15 mouse cellular contexts compared by ENCODE assay signal in genomic region chr15:86689694-86690093, GRCm38 (mm10).
DNase-seq lines count a peak whose midpoint lies in the region; TF ChIP-seq lines count a peak whose summit lies in the region.
"Had no signal": no experiment of that assay in that cellular context is flagged by ENCODE, and none has a peak within 500 bp of the region (broad histone marks: within the 10 kb centered on the region; RNA-seq: fewer than 3 reads in every experiment).

No protein-coding gene starts in this region.

- 40% methylated on average over 8 of the region's 8 CpGs for WGBS in cerebellum, adult 2 months

- H3K4me3 ChIP-seq in cerebellum, adult 2 months (replicated peaks; ENCODE audit: insufficient read depth, low read depth, low read length), result no peak overlapping the region
- H3K4me3 ChIP-seq: intestine, embryonic 15.5 days; limb, embryonic 13.5 days; liver, embryonic 15.5 days; stomach, embryonic 15.5 days had no signal

- no peak overlapping the region for H3K27ac ChIP-seq in cerebellum, adult 2 months (ENCODE audit: insufficient read depth, low read length)
- H3K27ac ChIP-seq: intestine, embryonic 15.5 days; limb, embryonic 13.5 days; liver, embryonic 15.5 days; stomach, embryonic 15.5 days had no signal

- no peak for TF ChIP-seq POLR2A in cerebellum, adult 2 months (IDR thresholded peaks at IDR 0.05; ENCODE audit: borderline replicate concordance, insufficient read depth, low read length)
- no peak for TF ChIP-seq POLR2A in brain, embryonic 14.5 days (IDR thresholded peaks at IDR 0.05; ENCODE audit: borderline replicate concordance, extremely low read depth, insufficient read depth, insufficient read length, poor library complexity, severe bottlenecking)

- no peak for TF ChIP-seq CTCF in cerebellum, adult 2 months (IDR thresholded peaks at IDR 0.05; ENCODE audit: borderline replicate concordance, insufficient read depth, low read depth, low read length)
- TF ChIP-seq CTCF in brain, embryonic 14.5 days (IDR thresholded peaks at IDR 0.05; ENCODE audit: borderline replicate concordance, extremely low read depth, insufficient read depth, insufficient read length), result no peak

- peak; percentile 59 to 62 for DNase-seq in cerebellum, postnatal 14 days
- DNase-seq in cerebellum, adult 2 months, result no peak
- DNase-seq in layer of hippocampus, adult 11-12 months (ENCODE audit: low spot score), result peak; percentile 22
- DNase-seq in layer of hippocampus, adult 9-10 months (ENCODE audit: low spot score), result no peak
- peak; percentile 92 for DNase-seq in brain, embryonic 14.5 days (ENCODE audit: low read depth)
- peak; percentile 12 to 23 for DNase-seq in layer of hippocampus, postnatal 36 days
- DNase-seq in adrenal gland, adult 8-10 months, result no peak
- no peak for DNase-seq in urinary bladder, postnatal 36 days (ENCODE audit: low spot score in 2 of 2)
- DNase-seq: gastrocnemius, postnatal 14 days; lung, postnatal 10 days had no signal

- no peaks in the 10 kb centered on the region for H3K27me3 ChIP-seq in cerebellum, adult 2 months (ENCODE audit: control insufficient read depth, insufficient read depth, low read length)
- H3K27me3 ChIP-seq: CH12.LX; intestine, embryonic 15.5 days; limb, embryonic 13.5 days; liver, embryonic 15.5 days; stomach, embryonic 15.5 days had no signal

- H3K4me1 ChIP-seq in cerebellum, adult 2 months (ENCODE audit: control insufficient read depth, insufficient read depth, low read length), result no peaks in the 10 kb centered on the region
- H3K4me1 ChIP-seq: intestine, embryonic 15.5 days; limb, embryonic 13.5 days; liver, embryonic 15.5 days; stomach, embryonic 15.5 days had no signal

Comparison
In these comparisons a context has a peak if more than half of its experiments do, and no peak if none do; other contexts are left out.
1. DNase-seq: peak in cerebellum, postnatal 14 days (2 of 2), layer of hippocampus, adult 11-12 months (single experiment), brain, embryonic 14.5 days (single experiment) and layer of hippocampus, postnatal 36 days (2 of 2); none in cerebellum, adult 2 months (0 of 2), layer of hippocampus, adult 9-10 months (single experiment), adrenal gland, adult 8-10 months (single experiment) and urinary bladder, postnatal 36 days (0 of 2).